28 mouse cellular contexts compared by ENCODE assay signal in the genomic region with DNA sequence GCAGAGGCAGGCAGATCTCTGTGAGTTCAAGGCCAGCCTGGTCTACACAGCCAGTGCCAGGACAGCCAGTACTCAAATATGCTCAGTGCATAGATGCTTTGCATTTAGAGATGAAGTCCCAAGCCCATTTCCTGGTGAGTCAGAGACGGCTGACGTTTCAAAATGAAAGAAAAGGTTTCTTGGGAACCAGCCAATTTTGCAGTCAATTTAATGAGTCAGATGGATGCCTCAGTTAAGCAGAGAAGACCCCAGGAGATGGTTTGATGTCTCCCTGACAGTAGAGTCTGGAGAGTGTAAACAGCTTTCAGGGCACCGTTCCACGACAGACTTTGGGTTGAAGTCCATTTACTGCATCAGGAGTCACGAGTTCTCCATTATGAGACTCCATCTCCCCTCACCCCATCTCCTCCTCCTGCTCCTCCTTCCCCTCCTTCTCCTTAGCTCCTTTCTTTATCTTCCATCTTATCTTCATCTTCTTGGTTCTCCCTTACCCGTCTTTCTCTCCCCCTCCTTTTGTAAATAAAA. TPM values are rescaled to one million over a fixed set of nuclear protein-coding genes. Genes with fewer than 3 reads are reported as not detected.
A peak's percentile ranks its signal among the peaks of the same experiment; 100 is the strongest.
DNase-seq lines count a peak whose midpoint lies in the region; ATAC-seq and TF ChIP-seq lines count a peak whose summit lies in the region.
"Had no signal": no experiment of that assay in that cellular context is flagged by ENCODE, and none has a peak within 500 bp of the region (broad histone marks: within the 10 kb centered on the region; RNA-seq: fewer than 3 reads in every experiment).

No protein-coding gene starts in this region.

- H3K4me3 ChIP-seq in kidney, adult 2 months (ENCODE audit: insufficient read depth, low read depth, low read length), result no peak overlapping the region
- no peak overlapping the region for H3K4me3 ChIP-seq in lung, embryonic 14.5 days (ENCODE audit: low read depth, low read length)
- no peak overlapping the region for H3K4me3 ChIP-seq in lung, postnatal 0 days (ENCODE audit: low read depth, low read length)
- no peak overlapping the region for H3K4me3 ChIP-seq in forebrain, embryonic 12.5 days (replicated peaks)
- no peak overlapping the region for H3K4me3 ChIP-seq in layer of hippocampus, adult 2 months
- H3K4me3 ChIP-seq: gastrocnemius, adult 2 months; heart, adult 2 months; heart, embryonic 12.5 days; hindbrain, embryonic 13.5 days; limb, embryonic 13.5 days; midbrain, embryonic 12.5 days; myocyte; neural tube, embryonic 12.5 days had no signal

- peaks cover 3% of the 10 kb centered on the region; the same call in 1 of the 2 replicates for H3K4me1 ChIP-seq in kidney, adult 2 months (ENCODE audit: control insufficient read depth, insufficient read depth, low read length)
- H3K4me1 ChIP-seq in lung, embryonic 14.5 days (ENCODE audit: insufficient read depth), result no peaks in the 10 kb centered on the region
- no peaks in the 10 kb centered on the region for H3K4me1 ChIP-seq in lung, postnatal 0 days (ENCODE audit: insufficient read depth, low read depth, low read length)
- H3K4me1 ChIP-seq in forebrain, embryonic 12.5 days, result no peaks in the 10 kb centered on the region
- H3K4me1 ChIP-seq: hindbrain, embryonic 13.5 days; limb, embryonic 13.5 days; midbrain, embryonic 12.5 days; neural tube, embryonic 12.5 days had no signal

- H3K9ac ChIP-seq in lung, embryonic 14.5 days, result no peak overlapping the region
- H3K9ac ChIP-seq in lung, postnatal 0 days (replicated peaks; ENCODE audit: low read depth), result no peak overlapping the region
- no peak overlapping the region for H3K9ac ChIP-seq in forebrain, embryonic 12.5 days
- H3K9ac ChIP-seq: heart, embryonic 12.5 days; hindbrain, embryonic 13.5 days; limb, embryonic 13.5 days; midbrain, embryonic 12.5 days; neural tube, embryonic 12.5 days had no signal

- no peaks in the 10 kb centered on the region for H3K9me3 ChIP-seq in lung, embryonic 14.5 days (ENCODE audit: low read depth, low read length)
- H3K9me3 ChIP-seq in lung, postnatal 0 days (ENCODE audit: low read length), result no peaks in the 10 kb centered on the region
- no peaks in the 10 kb centered on the region for H3K9me3 ChIP-seq in forebrain, embryonic 12.5 days
- H3K9me3 ChIP-seq: heart, embryonic 12.5 days; hindbrain, embryonic 13.5 days; limb, embryonic 13.5 days; megakaryocyte, embryonic 14.5 days; midbrain, embryonic 12.5 days; neural tube, embryonic 12.5 days had no signal

- TF ChIP-seq CTCF in kidney, adult 2 months (conservative IDR thresholded peaks at IDR 0.05; ENCODE audit: insufficient read depth, insufficient read length, low read depth, low read length), result no peak
- TF ChIP-seq CTCF in lung, embryonic 14.5 days (IDR thresholded peaks at IDR 0.05; ENCODE audit: low read depth), result no peak
- no peak for TF ChIP-seq CTCF in lung, postnatal 0 days (IDR thresholded peaks at IDR 0.05)
- TF ChIP-seq CTCF in layer of hippocampus, adult 2 months (conservative IDR thresholded peaks at IDR 0.05), result no peak

- no peak overlapping the region for H3K27ac ChIP-seq in kidney, adult 2 months (ENCODE audit: insufficient read depth, low read depth, low read length)
- no peak overlapping the region for H3K27ac ChIP-seq in lung, embryonic 14.5 days (ENCODE audit: low read depth)
- H3K27ac ChIP-seq in lung, postnatal 0 days (ENCODE audit: low read length), result no peak overlapping the region
- H3K27ac ChIP-seq in forebrain, embryonic 12.5 days, result no peak overlapping the region
- H3K27ac ChIP-seq in layer of hippocampus, adult 2 months, result no peak overlapping the region
- H3K27ac ChIP-seq: gastrocnemius, adult 2 months; heart, adult 2 months; hindbrain, embryonic 13.5 days; kidney, postnatal 0 days; limb, embryonic 13.5 days; midbrain, embryonic 12.5 days; neural tube, embryonic 12.5 days had no signal

- WGBS in kidney, adult 2 months, result 45% methylated on average over 6 of the region's 6 CpGs
- 40% methylated on average over 6 of the region's 6 CpGs for WGBS in lung, embryonic 14.5 days
- 46% methylated on average over 6 of the region's 6 CpGs for WGBS in lung, postnatal 0 days
- WGBS in forebrain, embryonic 12.5 days, result 80% methylated on average over 6 of the region's 6 CpGs

- no peak overlapping the region for H3K4me2 ChIP-seq in lung, embryonic 14.5 days
- no peak overlapping the region for H3K4me2 ChIP-seq in lung, postnatal 0 days (replicated peaks; ENCODE audit: low read depth, low read length)
- H3K4me2 ChIP-seq in forebrain, embryonic 12.5 days, result no peak overlapping the region
- H3K4me2 ChIP-seq: heart, embryonic 12.5 days; hindbrain, embryonic 13.5 days; limb, embryonic 13.5 days; liver, embryonic 11.5 days; midbrain, embryonic 12.5 days; neural tube, embryonic 12.5 days had no signal

- DNase-seq in kidney, adult 2 months, result peak; percentile 63
- no peak for DNase-seq in kidney, postnatal 14 days
- peak; percentile 46 for DNase-seq in lung, embryonic 14.5 days
- DNase-seq in lung, postnatal 0 days (ENCODE audit: low spot score), result no peak
- DNase-seq in NIH3T3 (ENCODE audit: low read depth), result peak; percentile 59
- no peak for DNase-seq in layer of hippocampus, adult 2 months (ENCODE audit: low spot score in 2 of 2)
- DNase-seq: adrenal gland, postnatal 25 days; cerebellum, adult 18-20 months; cerebellum, postnatal 10 days; gastrocnemius, adult 2 months; gastrocnemius, postnatal 36 days; heart, adult 2 months; heart, postnatal 4 days; lung, postnatal 4 days; right cerebral cortex, adult 18-20 months; right cerebral cortex, postnatal 4 days had no signal

- H3K36me3 ChIP-seq in kidney, adult 2 months (ENCODE audit: control insufficient read depth, insufficient read depth, low read length), result no peaks in the 10 kb centered on the region
- H3K36me3 ChIP-seq in lung, embryonic 14.5 days (ENCODE audit: insufficient read depth), result no peaks in the 10 kb centered on the region
- H3K36me3 ChIP-seq in lung, postnatal 0 days (ENCODE audit: insufficient read depth, low read length), result no peaks in the 10 kb centered on the region
- H3K36me3 ChIP-seq in forebrain, embryonic 12.5 days (replicated peaks), result no peaks in the 10 kb centered on the region
- H3K36me3 ChIP-seq: heart, embryonic 12.5 days; hindbrain, embryonic 13.5 days; limb, embryonic 13.5 days; midbrain, embryonic 12.5 days; neural tube, embryonic 12.5 days had no signal

- ATAC-seq in lung, embryonic 14.5 days (ENCODE audit: insufficient read depth), result no peak
- ATAC-seq in lung, postnatal 0 days, result no peak
- no peak for ATAC-seq in forebrain, embryonic 12.5 days (ENCODE audit: low FRiP score)
- ATAC-seq: forebrain, embryonic 14.5 days; inflammation-experienced regulatory T-cells, adult 6 months had no signal

- H3K27me3 ChIP-seq in kidney, adult 2 months (replicated peaks; ENCODE audit: control insufficient read depth, insufficient read depth, low read length), result no peaks in the 10 kb centered on the region
- no peaks in the 10 kb centered on the region for H3K27me3 ChIP-seq in lung, embryonic 14.5 days (ENCODE audit: insufficient read depth, low read length)
- no peaks in the 10 kb centered on the region for H3K27me3 ChIP-seq in lung, postnatal 0 days (replicated peaks; ENCODE audit: insufficient read depth, low read length)
- no peaks in the 10 kb centered on the region for H3K27me3 ChIP-seq in forebrain, embryonic 12.5 days
- H3K27me3 ChIP-seq: heart, embryonic 12.5 days; hindbrain, embryonic 13.5 days; limb, embryonic 13.5 days; midbrain, embryonic 12.5 days; neural tube, embryonic 12.5 days had no signal

- no peak for TF ChIP-seq POLR2A in kidney, adult 2 months (IDR thresholded peaks at IDR 0.05; ENCODE audit: low read depth, low read length)

- no peak for TF ChIP-seq EP300 in lung, postnatal 0 days (IDR thresholded peaks at IDR 0.05)

RNA-seq across cellular contexts. Expression of gene Prkar1a, which starts 13.3 kb away (rescaled TPM):
- 85.9 and 102 TPM in 2 replicates for polyA plus RNA-seq in kidney, adult 2 months (2012; rRNA removed)
- polyA plus RNA-seq in lung, embryonic 14.5 days (2014; fragmentation: Nextera tagmentation; extraction: Ambion mirVana), result 408 and 411 TPM in 2 replicates
- polyA plus RNA-seq in lung, postnatal 0 days (2015; fragmentation: Nextera tagmentation; extraction: Ambion mirVana), result 305 TPM in 2 replicates
- polyA plus RNA-seq in forebrain, embryonic 12.5 days (2016; fragmentation: Nextera tagmentation; extraction: Ambion mirVana), result 413 and 445 TPM in 2 replicates
- total RNA-seq in layer of hippocampus, adult 2 months (2021), result 100 to 1,000 TPM; 522 to 554 TPM

RNA-seq across cellular contexts. Expression of gene Wipi1, which starts 24.2 kb away (rescaled TPM):
- polyA plus RNA-seq in kidney, adult 2 months (2012; rRNA removed), result 22.7 and 25.2 TPM in 2 replicates
- 24.1 and 24.9 TPM in 2 replicates for polyA plus RNA-seq in lung, embryonic 14.5 days (2014; fragmentation: Nextera tagmentation; extraction: Ambion mirVana)
- polyA plus RNA-seq in lung, postnatal 0 days (2015; fragmentation: Nextera tagmentation; extraction: Ambion mirVana), result 51.4 and 65.1 TPM in 2 replicates
- 12.9 and 13.6 TPM in 2 replicates for polyA plus RNA-seq in forebrain, embryonic 12.5 days (2016; fragmentation: Nextera tagmentation; extraction: Ambion mirVana)
- 10 to 100 TPM; 21.6 to 22.2 TPM for total RNA-seq in layer of hippocampus, adult 2 months (2021)

Comparison
In these comparisons a context has a peak if more than half of its experiments do, and no peak if none do; other contexts are left out.
1. DNase-seq: peak in kidney, adult 2 months (single experiment), lung, embryonic 14.5 days (single experiment) and NIH3T3 (single experiment); none in kidney, postnatal 14 days (single experiment), lung, postnatal 0 days (single experiment) and layer of hippocampus, adult 2 months (0 of 2).